Mouse (Mus musculus): ENCODE results near the gene Sgcd. TPM values are rescaled to one million over a fixed set of nuclear protein-coding genes. Genes with fewer than 3 reads are reported as not detected.

Sgcd gene
- polyA plus RNA-seq, 1 experiment from 2014 or later = 3.4 TPM

GRCm38 (mm10) chr11:47188556-47188955, 800.2 kb downstream of the Sgcd start:
- H3K9ac ChIP-seq (replicated peaks; ENCODE audit: low read length) = no peak overlapping the region
- no peak overlapping the region for H3K27ac ChIP-seq (replicated peaks; ENCODE audit: low read depth, low read length)
- H3K36me3 ChIP-seq (replicated peaks; ENCODE audit: control insufficient read depth, insufficient read depth, low read depth, low read length) = no peaks in the 10 kb centered on the region
- H3K4me1 ChIP-seq (ENCODE audit: control insufficient read depth, insufficient read depth, low read length) = no peaks in the 10 kb centered on the region
- H3K9me3 ChIP-seq (replicated peaks; ENCODE audit: control insufficient read depth, low read length) = no peaks in the 10 kb centered on the region
- 79% methylated on average over 2 of the region's 2 CpGs for WGBS
- DNase-seq (ENCODE audit: low spot score) (no peak), ATAC-seq (replicated peaks; ENCODE audit: insufficient number of reproducible peaks, low FRiP score, low TSS enrichment, low read depth) (no peak)
- H3K4me3 ChIP-seq (ENCODE audit: low read depth, low read length) = no peak overlapping the region
- H3K27me3 ChIP-seq (ENCODE audit: control insufficient read depth, insufficient read depth, low read length) = no peaks in the 10 kb centered on the region
- no peak overlapping the region for H3K4me2 ChIP-seq (ENCODE audit: low read depth, low read length)

- WGBS = 73% methylated on average over 2 of the region's 2 CpGs
These were observed 813.8 kb downstream of the Sgcd start for GRCm38 (mm10) chr11:47174977-47175376.

GRCm38 (mm10) chr11:47170926-47171625, 817.7 kb downstream of the Sgcd start:
- DNase-seq (ENCODE audit: low spot score) (no peak), ATAC-seq (replicated peaks; ENCODE audit: insufficient number of reproducible peaks, low FRiP score, low TSS enrichment, low read depth) (no peak)
- no peaks in the 10 kb centered on the region for H3K27me3 ChIP-seq (ENCODE audit: control insufficient read depth, insufficient read depth, low read length)
- no peaks in the 10 kb centered on the region for H3K4me1 ChIP-seq (ENCODE audit: control insufficient read depth, insufficient read depth, low read length)
- no peak overlapping the region for H3K4me2 ChIP-seq (ENCODE audit: low read depth, low read length)
- no peaks in the 10 kb centered on the region for H3K36me3 ChIP-seq (replicated peaks; ENCODE audit: control insufficient read depth, insufficient read depth, low read depth, low read length)
- no peak overlapping the region for H3K9ac ChIP-seq (replicated peaks; ENCODE audit: low read length)
- H3K4me3 ChIP-seq (ENCODE audit: low read depth, low read length) = no peak overlapping the region
- WGBS = 85% methylated on average over 6 of the region's 6 CpGs
- H3K9me3 ChIP-seq (replicated peaks; ENCODE audit: control insufficient read depth, low read length) = no peaks in the 10 kb centered on the region
- no peak overlapping the region for H3K27ac ChIP-seq (replicated peaks; ENCODE audit: low read depth, low read length)

More at GRCm38 (mm10) chr11:47174977-47175376, 813.8 kb downstream of the Sgcd start:
- Histone ChIP-seq H3K9ac (replicated peaks; ENCODE audit: low read length) (no peak overlapping the region), H3K4me2 (ENCODE audit: low read depth, low read length) (no peak overlapping the region), H3K9me3 (replicated peaks; ENCODE audit: control insufficient read depth, low read length) (no peaks in the 10 kb centered on the region), H3K36me3 (replicated peaks; ENCODE audit: control insufficient read depth, insufficient read depth, low read depth, low read length) (no peaks in the 10 kb centered on the region), H3K27me3 (ENCODE audit: control insufficient read depth, insufficient read depth, low read length) (no peaks in the 10 kb centered on the region), H3K27ac (replicated peaks; ENCODE audit: low read depth, low read length) (no peak overlapping the region), H3K4me3 (ENCODE audit: low read depth, low read length) (no peak overlapping the region), H3K4me1 (ENCODE audit: control insufficient read depth, insufficient read depth, low read length) (no peaks in the 10 kb centered on the region)
- DNase-seq (ENCODE audit: low spot score) (no peak), ATAC-seq (replicated peaks; ENCODE audit: insufficient number of reproducible peaks, low FRiP score, low TSS enrichment, low read depth) (no peak)

DNA sequence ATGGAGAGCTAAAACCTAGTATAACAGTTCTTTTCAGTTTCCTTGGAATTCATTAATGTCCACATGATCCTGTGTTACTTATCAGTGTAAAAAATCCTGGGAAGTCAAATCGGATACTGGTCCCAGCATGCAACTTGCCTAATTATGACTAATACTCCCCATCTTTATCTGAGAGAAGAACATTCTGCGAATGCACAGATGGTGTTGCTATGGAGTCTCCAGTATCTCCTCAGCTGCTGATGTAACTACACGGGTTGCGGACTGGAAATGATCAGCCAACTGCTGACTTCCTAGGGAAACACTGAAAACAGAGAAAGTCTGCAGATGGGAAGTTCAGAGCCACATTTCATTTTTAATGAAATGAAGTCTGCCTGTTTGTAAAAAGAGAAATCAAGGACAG, 821.4 kb downstream of the Sgcd start:
- 89% methylated on average over 4 of the region's 4 CpGs for WGBS
- ATAC-seq (replicated peaks; ENCODE audit: insufficient number of reproducible peaks, low FRiP score, low TSS enrichment, low read depth) (no peak), DNase-seq (ENCODE audit: low spot score) (no peak)
- no peaks in the 10 kb centered on the region for H3K4me1 ChIP-seq (ENCODE audit: control insufficient read depth, insufficient read depth, low read length)
- no peak overlapping the region for H3K4me2 ChIP-seq (ENCODE audit: low read depth, low read length)
- H3K27ac ChIP-seq (replicated peaks; ENCODE audit: low read depth, low read length) = no peak overlapping the region
- H3K27me3 ChIP-seq (ENCODE audit: control insufficient read depth, insufficient read depth, low read length) = no peaks in the 10 kb centered on the region
- H3K36me3 ChIP-seq (replicated peaks; ENCODE audit: control insufficient read depth, insufficient read depth, low read depth, low read length) = no peaks in the 10 kb centered on the region
- H3K4me3 ChIP-seq (ENCODE audit: low read depth, low read length) = no peak overlapping the region
- no peak overlapping the region for H3K9ac ChIP-seq (replicated peaks; ENCODE audit: low read length)
- no peaks in the 10 kb centered on the region for H3K9me3 ChIP-seq (replicated peaks; ENCODE audit: control insufficient read depth, low read length)

DNA sequence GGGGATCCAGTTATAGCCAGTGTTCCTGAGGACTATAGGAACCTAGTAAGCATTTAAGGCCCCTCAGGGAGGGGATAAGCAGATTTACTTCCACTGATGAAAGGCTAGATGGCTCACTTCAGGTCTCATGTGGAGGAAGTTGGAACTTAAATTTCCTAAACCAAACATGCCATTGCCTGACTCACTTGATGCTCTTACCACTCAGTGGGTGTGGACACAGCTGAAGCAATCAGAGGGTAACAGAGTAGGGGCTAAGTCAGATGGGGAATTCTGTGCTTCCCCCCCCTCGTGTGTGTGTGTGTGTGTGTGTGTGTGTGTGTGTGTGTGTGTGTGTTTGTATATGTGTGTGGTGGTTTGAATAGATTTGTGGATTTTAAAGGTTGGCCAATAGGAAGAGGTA, 830.7 kb downstream of the Sgcd start:
- DNase-seq (ENCODE audit: low spot score) (no peak), ATAC-seq (replicated peaks; ENCODE audit: insufficient number of reproducible peaks, low FRiP score, low TSS enrichment, low read depth) (no peak)
- Histone ChIP-seq H3K4me1 (ENCODE audit: control insufficient read depth, insufficient read depth, low read length) (no peaks in the 10 kb centered on the region), H3K36me3 (replicated peaks; ENCODE audit: control insufficient read depth, insufficient read depth, low read depth, low read length) (no peaks in the 10 kb centered on the region), H3K27ac (replicated peaks; ENCODE audit: low read depth, low read length) (no peak overlapping the region), H3K9ac (replicated peaks; ENCODE audit: low read length) (no peak overlapping the region), H3K4me3 (ENCODE audit: low read depth, low read length) (no peak overlapping the region), H3K9me3 (replicated peaks; ENCODE audit: control insufficient read depth, low read length) (no peaks in the 10 kb centered on the region), H3K27me3 (ENCODE audit: control insufficient read depth, insufficient read depth, low read length) (no peaks in the 10 kb centered on the region), H3K4me2 (ENCODE audit: low read depth, low read length) (no peak overlapping the region)
- WGBS = 57% methylated on average over 1 of the region's 1 CpGs

GRCm38 (mm10) chr11:47156730-47157693, 831.8 kb downstream of the Sgcd start:
- no peak overlapping the region for H3K9ac ChIP-seq (replicated peaks; ENCODE audit: low read length)
- H3K27ac ChIP-seq (replicated peaks; ENCODE audit: low read depth, low read length) = no peak overlapping the region
- WGBS = 38% methylated on average over 1 of the region's 1 CpGs
- no peaks in the 10 kb centered on the region for H3K4me1 ChIP-seq (ENCODE audit: control insufficient read depth, insufficient read depth, low read length)
- H3K4me3 ChIP-seq (ENCODE audit: low read depth, low read length) = no peak overlapping the region
- H3K9me3 ChIP-seq (replicated peaks; ENCODE audit: control insufficient read depth, low read length) = no peaks in the 10 kb centered on the region
- DNase-seq (ENCODE audit: low spot score) (no peak), ATAC-seq (replicated peaks; ENCODE audit: insufficient number of reproducible peaks, low FRiP score, low TSS enrichment, low read depth) (no peak)
- H3K4me2 ChIP-seq (ENCODE audit: low read depth, low read length) = no peak overlapping the region
- H3K27me3 ChIP-seq (ENCODE audit: control insufficient read depth, insufficient read depth, low read length) = no peaks in the 10 kb centered on the region
- H3K36me3 ChIP-seq (replicated peaks; ENCODE audit: control insufficient read depth, insufficient read depth, low read depth, low read length) = no peaks in the 10 kb centered on the region

GRCm38 (mm10) chr11:47154837-47155430, 833.8 kb downstream of the Sgcd start:
- Histone ChIP-seq H3K27me3 (ENCODE audit: control insufficient read depth, insufficient read depth, low read length) (no peaks in the 10 kb centered on the region), H3K4me2 (ENCODE audit: low read depth, low read length) (no peak overlapping the region), H3K4me3 (ENCODE audit: low read depth, low read length) (no peak overlapping the region), H3K9me3 (replicated peaks; ENCODE audit: control insufficient read depth, low read length) (no peaks in the 10 kb centered on the region), H3K36me3 (replicated peaks; ENCODE audit: control insufficient read depth, insufficient read depth, low read depth, low read length) (no peaks in the 10 kb centered on the region), H3K27ac (replicated peaks; ENCODE audit: low read depth, low read length) (no peak overlapping the region), H3K9ac (replicated peaks; ENCODE audit: low read length) (no peak overlapping the region), H3K4me1 (ENCODE audit: control insufficient read depth, insufficient read depth, low read length) (no peaks in the 10 kb centered on the region)
- 89% methylated on average over 5 of the region's 5 CpGs for WGBS
- no peak for ATAC-seq (replicated peaks; ENCODE audit: insufficient number of reproducible peaks, low FRiP score, low TSS enrichment, low read depth)
- DNase-seq (ENCODE audit: low spot score) = no peak

GRCm38 (mm10) chr11:47149607-47150006, 839.2 kb downstream of the Sgcd start:
- H3K4me2 ChIP-seq (ENCODE audit: low read depth, low read length) = no peak overlapping the region
- ATAC-seq (replicated peaks; ENCODE audit: insufficient number of reproducible peaks, low FRiP score, low TSS enrichment, low read depth) (no peak), DNase-seq (ENCODE audit: low spot score) (no peak)
- H3K27me3 ChIP-seq (ENCODE audit: control insufficient read depth, insufficient read depth, low read length) = no peaks in the 10 kb centered on the region
- H3K9me3 ChIP-seq (replicated peaks; ENCODE audit: control insufficient read depth, low read length) = no peaks in the 10 kb centered on the region
- 83% methylated on average over 9 of the region's 9 CpGs for WGBS
- no peak overlapping the region for H3K27ac ChIP-seq (replicated peaks; ENCODE audit: low read depth, low read length)
- no peak overlapping the region for H3K4me3 ChIP-seq (ENCODE audit: low read depth, low read length)
- no peak overlapping the region for H3K9ac ChIP-seq (replicated peaks; ENCODE audit: low read length)
- no peaks in the 10 kb centered on the region for H3K4me1 ChIP-seq (ENCODE audit: control insufficient read depth, insufficient read depth, low read length)
- H3K36me3 ChIP-seq (replicated peaks; ENCODE audit: control insufficient read depth, insufficient read depth, low read depth, low read length) = no peaks in the 10 kb centered on the region

Measured in embryonic facial prominence, embryonic 11.5 days (tissue).